Mouse (Mus musculus) frontal cortex, postnatal 25 days (tissue): ENCODE measurements around the gene Kif26b.
A peak's percentile ranks its signal among the peaks of the same experiment; 100 is the strongest.

Source experiments
- DNase-seq, 2 experiments: peaks; one replicate each; pipeline ENCODE4 v3.0.0; 2022; ENCODE audit warnings: low spot score in 2 of 2

Gene Kif26b

DNA sequence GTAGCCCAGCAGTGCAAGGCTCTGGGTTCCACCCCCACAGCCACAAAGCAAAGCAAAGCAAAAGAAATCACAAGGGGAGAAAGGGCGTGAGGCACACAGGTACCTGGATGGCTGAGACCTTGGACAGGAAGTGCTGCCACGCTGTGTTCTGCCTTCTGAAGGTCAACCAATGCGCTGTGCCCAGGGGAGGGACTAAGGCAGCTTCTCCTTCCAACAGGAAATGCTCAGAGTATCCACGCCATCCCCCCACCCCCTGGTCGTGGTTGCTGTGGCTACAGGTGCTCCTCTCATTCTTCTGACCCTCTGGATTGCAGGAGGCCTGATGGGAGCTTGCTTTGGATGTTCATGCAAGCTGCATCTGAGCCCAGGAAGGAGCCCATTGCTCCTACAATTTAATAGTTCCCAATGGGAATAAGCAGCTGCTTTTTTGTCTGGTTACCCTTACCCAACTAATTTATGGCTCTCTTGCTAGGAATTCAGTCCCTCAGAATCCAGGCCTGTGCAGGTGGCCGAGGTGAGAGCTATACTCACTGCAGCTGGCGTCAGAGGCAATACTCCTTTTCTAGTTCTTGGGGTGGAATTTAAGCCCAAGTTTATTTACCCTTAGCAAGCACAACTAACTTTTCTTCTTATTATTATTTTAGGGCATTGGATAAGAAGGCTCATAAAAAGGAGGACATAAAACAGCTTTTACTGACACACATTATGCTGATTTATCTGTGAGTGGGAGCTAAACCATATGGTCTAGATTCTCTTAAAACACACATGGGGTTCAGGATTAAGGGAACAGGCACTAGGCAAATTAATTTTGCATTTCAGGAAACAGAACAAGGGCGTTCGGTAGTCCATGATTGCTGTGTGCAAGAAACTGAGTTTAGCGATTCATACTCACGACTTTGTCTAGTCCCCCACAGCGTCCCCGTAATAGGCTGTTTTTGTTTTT, 61.6 kb downstream of the Kif26b start:
- DNase-seq = no peak

GRCm38 (mm10) chr1:178597113-178597512, 68.2 kb downstream of the Kif26b start:
- DNase-seq = no peak

GRCm38 (mm10) chr1:178597757-178598156, 68.8 kb downstream of the Kif26b start:
- DNase-seq = no peak

- DNase-seq = no peak
Measured at GRCm38 (mm10) chr1:178600851-178601569, 72.1 kb downstream of the Kif26b start.

- DNase-seq = no peak
Measured at GRCm38 (mm10) chr1:178609151-178609775, 80.3 kb downstream of the Kif26b start.

DNA sequence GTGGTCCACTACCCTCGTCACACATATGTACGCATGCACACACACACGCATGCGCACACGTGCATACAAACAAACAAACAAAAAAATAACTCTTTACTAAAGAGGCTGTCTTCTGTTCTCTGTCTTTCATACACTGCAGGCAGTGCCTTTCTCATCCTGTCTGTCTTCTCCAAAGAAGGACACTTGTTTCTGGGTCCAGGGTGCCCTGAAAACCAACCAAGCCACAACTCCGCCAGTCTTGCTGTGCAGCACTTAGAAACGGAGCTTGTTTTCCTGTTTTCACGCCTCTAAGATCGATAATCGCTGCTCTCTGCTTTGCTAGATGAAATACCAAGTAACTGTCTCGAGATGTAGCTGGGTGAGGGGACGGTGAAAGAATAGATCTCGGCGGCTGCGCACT, 82.6 kb downstream of the Kif26b start:
- no peak for DNase-seq

DNA sequence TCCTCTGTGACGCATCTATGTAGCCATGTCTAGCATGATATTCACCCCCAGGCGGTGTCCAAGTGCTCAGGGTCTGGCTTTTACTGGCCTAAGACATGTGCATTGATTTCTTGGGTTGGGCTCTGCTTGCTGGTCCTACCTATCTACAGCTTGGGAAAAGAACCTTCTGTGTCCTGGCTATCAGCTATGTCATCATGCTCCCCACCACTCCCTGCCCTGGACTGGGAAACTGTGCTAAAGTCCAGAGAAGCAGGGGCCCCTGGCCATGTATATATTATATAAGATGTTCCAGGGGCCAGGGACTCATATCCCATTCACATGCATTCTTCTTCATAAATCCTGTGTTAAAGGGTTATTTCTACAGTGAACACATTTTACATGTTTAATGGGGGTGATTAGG, 92.4 kb downstream of the Kif26b start:
- DNase-seq = no peak

DNA sequence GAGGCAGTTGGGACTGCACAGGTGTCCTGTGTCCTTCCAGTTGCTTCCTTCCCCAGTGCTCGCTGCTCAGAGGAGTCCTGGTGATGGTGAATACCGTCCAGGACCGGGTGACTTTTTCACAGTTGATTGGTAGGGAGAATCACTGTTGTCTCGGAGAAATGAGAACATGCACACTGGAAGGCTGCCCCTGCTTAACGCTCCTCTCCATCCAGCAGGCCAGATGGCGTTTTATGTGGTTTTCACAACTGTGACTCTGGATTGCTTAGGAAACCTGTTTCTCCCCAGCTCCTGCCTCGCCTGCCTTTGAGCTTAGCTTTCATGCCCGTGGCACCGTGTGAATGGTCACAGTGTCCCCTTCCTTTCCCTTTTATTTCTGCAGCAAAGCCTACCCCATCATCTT, 95.0 kb downstream of the Kif26b start:
- no peak for DNase-seq

DNA sequence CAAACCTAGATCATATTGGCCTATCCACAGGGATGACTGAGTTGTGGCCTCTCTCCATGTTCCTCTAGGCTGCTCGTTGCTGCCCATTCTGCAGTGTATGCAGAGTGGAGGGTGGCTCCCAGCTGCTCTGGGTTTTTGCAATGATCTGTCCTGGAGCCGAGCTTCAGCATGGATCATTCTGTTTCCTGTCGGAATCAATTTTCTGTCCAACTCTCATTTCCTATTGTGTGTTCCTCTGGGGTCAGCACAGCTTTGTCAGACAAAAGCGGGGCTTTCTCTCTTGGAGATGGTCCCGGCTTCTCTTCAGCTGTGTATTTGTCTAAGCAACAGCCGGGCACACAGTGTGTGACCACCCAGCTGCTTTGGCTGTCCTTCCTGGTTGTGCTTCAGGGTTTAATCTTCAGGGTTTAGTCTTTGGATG, 98.0 kb downstream of the Kif26b start:
- DNase-seq = no peak

- DNase-seq = no peak
Measured at GRCm38 (mm10) chr1:178630042-178630441, 101.1 kb downstream of the Kif26b start.

- no peak for DNase-seq
Measured at GRCm38 (mm10) chr1:178631863-178632262, 102.9 kb downstream of the Kif26b start.

DNA sequence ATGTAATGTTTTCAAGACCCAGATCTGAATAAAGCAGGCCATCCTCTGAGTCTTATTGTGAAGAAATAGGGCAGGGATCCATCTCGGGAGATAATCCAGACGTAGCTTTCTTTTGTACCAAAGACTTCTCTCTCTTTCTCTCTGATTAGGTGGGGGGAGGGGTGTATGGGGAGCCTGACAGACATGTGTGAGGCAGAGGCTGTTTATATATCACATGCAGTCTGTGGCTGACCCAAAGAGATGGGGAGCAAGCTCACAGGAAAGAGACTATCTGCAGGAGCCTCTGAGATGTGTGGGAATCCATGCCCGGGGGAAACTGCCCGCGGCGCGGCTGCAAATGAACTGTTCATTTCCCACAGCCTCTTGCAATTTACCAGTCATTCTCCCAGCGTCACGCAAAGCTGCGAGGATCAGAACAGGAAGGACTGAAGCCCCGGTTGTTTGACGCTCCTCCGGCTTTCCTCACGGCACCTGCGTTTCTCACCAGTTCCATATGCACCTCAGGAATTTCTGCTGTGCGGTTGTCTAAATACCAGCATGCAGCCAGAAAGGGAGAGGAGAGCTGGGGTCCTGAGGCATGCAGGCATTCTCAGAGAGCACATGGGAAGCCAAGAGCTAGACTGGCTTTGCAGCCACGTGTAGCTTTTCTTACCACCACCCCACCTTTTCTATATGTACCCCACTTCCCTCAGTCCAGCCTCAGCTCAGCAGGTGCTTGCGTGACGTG, 105.6 kb downstream of the Kif26b start:
- no peak for DNase-seq

- no peak for DNase-seq
Measured at GRCm38 (mm10) chr1:178635470-178635869, 106.5 kb downstream of the Kif26b start.

DNA sequence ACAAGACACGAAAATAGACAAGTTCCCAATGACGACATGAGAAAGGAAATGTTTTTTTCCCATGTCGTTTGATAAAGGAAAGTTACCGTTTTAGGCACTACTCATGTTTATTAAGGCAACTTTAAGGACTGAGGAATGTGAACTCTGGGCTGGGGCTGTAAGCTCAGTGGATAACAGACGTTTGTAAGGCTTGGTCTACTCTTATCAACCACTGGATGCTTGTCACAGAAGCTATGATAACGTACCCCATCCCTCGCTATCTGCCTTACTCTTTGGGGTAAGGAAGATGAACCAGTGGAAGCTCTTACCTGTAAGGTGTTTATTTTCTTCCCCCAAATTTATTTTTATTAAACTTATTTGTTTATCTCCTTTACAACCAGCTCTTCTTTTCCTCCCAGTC, 108.4 kb downstream of the Kif26b start:
- no peak for DNase-seq

DNA sequence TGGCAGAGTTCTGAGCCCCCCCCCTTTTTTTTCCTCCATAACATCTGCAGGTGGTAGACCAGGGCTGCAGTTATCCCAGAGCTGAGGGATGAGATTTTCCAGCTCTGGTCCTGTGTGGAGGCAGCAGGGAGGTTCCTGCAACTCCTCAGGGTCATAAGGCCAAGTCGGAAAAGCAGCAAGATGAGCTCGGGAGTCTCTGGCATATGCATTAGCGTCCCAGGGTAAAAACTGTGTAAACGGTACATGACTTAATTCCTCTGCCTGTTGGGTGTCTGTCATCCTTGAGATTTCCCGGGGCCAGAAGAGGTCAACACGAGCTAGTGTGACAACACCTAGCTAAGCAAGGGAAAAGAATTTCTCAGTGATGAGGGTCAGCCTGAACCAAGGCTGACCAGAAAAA, 111.0 kb downstream of the Kif26b start:
- no peak for DNase-seq

- DNase-seq = peak in 1 of 2 experiments; percentile 17
Measured at GRCm38 (mm10) chr1:178640719-178641455, 112.0 kb downstream of the Kif26b start.

DNA sequence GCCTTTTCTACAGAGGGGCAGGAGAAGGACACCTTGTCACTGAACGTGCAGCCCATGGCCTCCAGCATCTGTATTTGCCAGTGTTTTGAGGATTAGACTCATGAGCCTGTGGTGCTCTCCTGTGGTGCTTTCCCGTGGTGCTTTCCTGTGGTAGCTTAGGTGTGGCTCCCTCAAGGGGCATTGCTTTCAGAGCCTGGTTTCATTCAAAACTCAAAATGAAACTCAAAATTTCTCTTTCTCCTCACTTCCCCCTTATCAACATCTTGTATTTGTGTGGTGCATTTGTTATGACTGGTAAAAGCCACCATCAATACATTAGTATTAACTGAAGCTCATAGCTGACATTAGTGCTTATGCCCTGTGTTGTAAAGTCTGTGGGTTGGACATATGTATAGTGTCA, 112.9 kb downstream of the Kif26b start:
- no peak for DNase-seq

DNA sequence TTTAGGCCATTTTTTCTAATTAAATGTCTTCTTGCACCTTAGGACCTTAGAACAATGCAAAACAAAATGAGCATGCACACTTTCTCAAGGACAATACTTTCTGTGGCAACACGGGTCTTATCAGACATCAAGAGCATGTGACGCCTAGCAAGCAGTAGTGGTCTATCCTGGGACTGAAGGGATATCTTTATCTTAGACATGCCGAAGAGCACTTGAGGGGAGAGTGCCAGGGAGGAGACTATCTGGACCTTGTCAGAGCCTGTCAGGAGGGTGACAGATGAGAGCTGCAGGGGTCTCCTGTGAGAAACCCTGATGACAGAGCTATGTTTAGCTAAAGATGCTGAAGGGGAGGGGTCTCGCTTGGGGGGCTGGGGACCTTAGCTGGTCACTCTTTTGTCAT, 116.0 kb downstream of the Kif26b start:
- no peak for DNase-seq

GRCm38 (mm10) chr1:178646589-178646988, 117.7 kb downstream of the Kif26b start:
- DNase-seq = no peak

DNA sequence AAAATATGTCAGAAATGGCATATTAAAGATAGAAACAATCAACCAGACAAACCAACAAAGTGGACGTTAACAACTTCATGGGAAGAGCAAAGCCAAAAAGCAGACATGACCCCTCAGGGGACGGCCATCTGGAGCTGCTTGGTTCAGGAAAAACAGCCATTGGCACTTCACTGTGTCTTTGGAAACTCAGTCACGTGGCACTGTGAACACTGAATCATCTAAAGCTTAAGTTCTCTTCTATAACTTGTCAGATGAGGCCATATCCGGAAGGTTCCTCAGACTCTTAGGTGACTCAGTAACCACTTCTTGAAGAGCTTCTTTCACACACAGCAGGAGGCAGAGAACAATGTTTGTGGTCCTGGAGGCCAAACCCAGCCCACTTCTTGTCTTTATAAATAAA, 126.6 kb downstream of the Kif26b start:
- no peak for DNase-seq

DNA sequence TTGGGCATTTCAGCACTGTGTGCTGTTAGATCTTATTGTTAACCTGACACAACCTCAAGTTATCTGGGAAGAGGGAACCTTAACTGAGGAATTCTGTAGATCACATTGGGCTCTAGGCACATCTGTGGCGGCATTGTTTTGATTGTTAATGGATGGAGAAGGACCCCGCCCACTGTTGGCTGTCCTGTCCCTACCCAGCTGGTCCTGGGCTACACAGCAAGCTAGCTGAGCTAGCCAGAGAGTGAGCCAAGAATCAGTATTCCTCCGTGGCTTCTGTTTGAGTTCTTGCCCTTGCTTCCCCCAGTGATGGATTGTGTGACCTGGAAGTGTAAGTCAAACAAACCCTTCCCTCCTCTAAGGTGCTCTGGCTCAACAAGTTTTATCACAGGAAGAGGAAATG, 132.1 kb downstream of the Kif26b start:
- no peak for DNase-seq
